Mouse (Mus musculus): Measurements from ENCODE around the gene Slc39a2.

- TF ChIP-seq HCFC1 (IDR thresholded peaks at IDR 0.05; ENCODE audit: borderline replicate concordance, insufficient read depth, low read length) (no peak), CHD2 (IDR thresholded peaks at IDR 0.05; ENCODE audit: low read depth, low read length) (no peak), MAFK (IDR thresholded peaks at IDR 0.05; ENCODE audit: insufficient read depth, low read depth, low read length) (no peak), ZC3H11A (IDR thresholded peaks at IDR 0.05; ENCODE audit: borderline replicate concordance, low read depth, low read length) (no peak)
Observed at GRCm38 (mm10) chr14:51913960-51914762, 21.5 kb downstream of the Slc39a2 start, which contains the start of gene Ndrg2.

Data from ES-E14 (cell line).